Mouse (Mus musculus) ES-Bruce4 (cell line): ENCODE measurements around the gene Fcgrt. TPM values are rescaled to one million over a fixed set of nuclear protein-coding genes. Genes with fewer than 3 reads are reported as not detected.

Source experiments
- H3K27ac ChIP-seq: 2 replicates; pipeline ENCODE4 v1.5.1; 2012; ENCODE audit warnings: low read length, inconsistent platforms; ENCODE audit not compliant: insufficient read depth
- H3K27me3 ChIP-seq: 2 replicates; pipeline ENCODE4 v1.6.1; 2012; ENCODE audit warnings: mild to moderate bottlenecking, low read length, inconsistent platforms; ENCODE audit not compliant: control insufficient read depth, poor library complexity, insufficient read depth, severe bottlenecking
- H3K36me3 ChIP-seq: 2 replicates; pipeline ENCODE4 v1.6.1; 2012; ENCODE audit warnings: inconsistent platforms, mild to moderate bottlenecking, low read length, moderate library complexity; ENCODE audit not compliant: control insufficient read depth, poor library complexity, insufficient read depth, severe bottlenecking
- H3K4me1 ChIP-seq: one replicate; pipeline ENCODE4 v1.8.1; 2011; ENCODE audit warnings: low read length; ENCODE audit not compliant: control insufficient read depth, insufficient read depth
- H3K4me3 ChIP-seq: 2 replicates; pipeline ENCODE4 v1.5.1; 2011; ENCODE audit warnings: low read depth, mild to moderate bottlenecking, low read length
- H3K9ac ChIP-seq: 2 replicates; pipeline ENCODE4 v1.6.1; 2012; ENCODE audit warnings: low read depth, mild to moderate bottlenecking, inconsistent platforms; ENCODE audit not compliant: poor library complexity, severe bottlenecking
- H3K9me3 ChIP-seq: replicated peaks from 2 replicates; pipeline ENCODE4 v1.6.1; 2012; ENCODE audit warnings: mild to moderate bottlenecking, low read length, inconsistent platforms; ENCODE audit not compliant: control insufficient read depth, poor library complexity, insufficient read depth, severe bottlenecking
- CTCF ChIP-seq: IDR thresholded peaks from one replicate; pipeline ENCODE4 v1.8.1; 2011; ENCODE audit warnings: low read depth, low read length
- EP300 ChIP-seq: IDR thresholded peaks from 2 replicates; pipeline ENCODE4 v1.6.1; 2011; ENCODE audit warnings: low read depth, low read length; ENCODE audit not compliant: insufficient read depth
- POLR2A ChIP-seq: IDR thresholded peaks from one replicate; pipeline ENCODE4 v1.8.1; 2011; ENCODE audit warnings: low read length; ENCODE audit not compliant: insufficient read depth
- polyA plus RNA-seq: library from polyadenylated mRNA; stranded (reverse); fragments of >200 nt; gene quantifications from 2 replicates; pipeline ENCODE4 v1.2.4, GENCODE M21; 2011; ENCODE audit warnings: low read depth; ENCODE audit not compliant: missing spikeins, insufficient read depth, insufficient read length

The Fcgrt gene
- polyA plus RNA-seq, 1 experiment = 2.0 TPM

GRCm38 (mm10) chr7:45147899-45148298 is 44.2 kb upstream of the Fcgrt start:
- no peaks in the 10 kb centered on the region for H3K27me3 ChIP-seq
- TF ChIP-seq CTCF (no peak), EP300 (no peak), POLR2A (no peak)
- no peak overlapping the region for H3K4me3 ChIP-seq
- H3K36me3 ChIP-seq = 0 out of 2 replicates have a peak, but pooled peaks cover 2% of the 10 kb centered on the region
- H3K4me1 ChIP-seq = peaks cover 5% of the 10 kb centered on the region
- no peak overlapping the region for H3K27ac ChIP-seq
- H3K9ac ChIP-seq = no peak overlapping the region
- no peaks in the 10 kb centered on the region for H3K9me3 ChIP-seq

- Histone ChIP-seq H3K27ac (no peak overlapping the region), H3K9me3 (no peaks in the 10 kb centered on the region), H3K4me3 (no peak overlapping the region), H3K4me1 (peaks cover 5% of the 10 kb centered on the region), H3K27me3 (no peaks in the 10 kb centered on the region), H3K9ac (no peak overlapping the region), H3K36me3 (0 out of 2 replicates have a peak, but pooled peaks cover 2% of the 10 kb centered on the region)
- TF ChIP-seq CTCF = no peak
Observed at GRCm38 (mm10) chr7:45147267-45147666, 43.6 kb upstream of the Fcgrt start.

- Histone ChIP-seq H3K9ac (no peak overlapping the region), H3K36me3 (0 out of 2 replicates have a peak, but pooled peaks cover 6% of the 10 kb centered on the region), H3K27ac (no peak overlapping the region), H3K4me1 (no peaks in the 10 kb centered on the region), H3K4me3 (no peak overlapping the region), H3K27me3 (no peaks in the 10 kb centered on the region), H3K9me3 (no peaks in the 10 kb centered on the region)
- TF ChIP-seq EP300 (no peak), POLR2A (no peak), CTCF (no peak)
Observed at GRCm38 (mm10) chr7:45145460-45145859, 41.8 kb upstream of the Fcgrt start.

- Histone ChIP-seq H3K4me3 (no peak overlapping the region), H3K36me3 (0 out of 2 replicates have a peak, but pooled peaks cover 6% of the 10 kb centered on the region), H3K27me3 (no peaks in the 10 kb centered on the region), H3K9ac (no peak overlapping the region), H3K4me1 (no peaks in the 10 kb centered on the region), H3K27ac (no peak overlapping the region), H3K9me3 (no peaks in the 10 kb centered on the region)
- TF ChIP-seq EP300 = no peak
- TF ChIP-seq POLR2A = no peak
- TF ChIP-seq CTCF = no peak
Observed at GRCm38 (mm10) chr7:45144368-45145174, 40.9 kb upstream of the Fcgrt start.

- 0 out of 2 replicates have a peak, but pooled peaks cover 6% of the 10 kb centered on the region for H3K36me3 ChIP-seq
- H3K27me3 ChIP-seq = no peaks in the 10 kb centered on the region
- TF ChIP-seq CTCF = no peak
- TF ChIP-seq EP300 = no peak
- no peak for TF ChIP-seq POLR2A
- H3K4me1 ChIP-seq = no peaks in the 10 kb centered on the region
- no peak overlapping the region for H3K9ac ChIP-seq
- H3K27ac ChIP-seq = no peak overlapping the region
- H3K9me3 ChIP-seq = no peaks in the 10 kb centered on the region
- no peak overlapping the region for H3K4me3 ChIP-seq
Observed at GRCm38 (mm10) chr7:45141914-45142313, 38.3 kb upstream of the Fcgrt start.

GRCm38 (mm10) chr7:45141319-45141718 is 37.7 kb upstream of the Fcgrt start:
- no peak overlapping the region for H3K9ac ChIP-seq
- H3K27me3 ChIP-seq = no peaks in the 10 kb centered on the region
- H3K9me3 ChIP-seq = no peaks in the 10 kb centered on the region
- H3K4me3 ChIP-seq = no peak overlapping the region
- no peak overlapping the region for H3K27ac ChIP-seq
- H3K36me3 ChIP-seq = 0 out of 2 replicates have a peak, but pooled peaks cover 4% of the 10 kb centered on the region
- no peak for TF ChIP-seq POLR2A
- no peak for TF ChIP-seq EP300
- TF ChIP-seq CTCF = no peak
- no peaks in the 10 kb centered on the region for H3K4me1 ChIP-seq
